Mouse (Mus musculus) liver, embryonic 16.5 days (tissue): ENCODE measurements at regions not wholly inside any gene's neighbourhood (a gene's known extent, or its start where the extent isn't known, plus 50 kb on each side); places are given as distances from the start of the nearest gene placed in this dataset.

Experiments
- ATAC-seq: fragments of 200-750 bp; cut with Nextera tagmentation; 2 replicates; pipeline ENCODE4 v1.8.0; 2017; ENCODE audit warnings: low read depth, mild to moderate bottlenecking, moderate number of reproducible peaks, moderate library complexity
- H3K27ac ChIP-seq: fragments of 300-500 bp; sonication (generic); 2 replicates; pipeline ENCODE4 v1.5.1; 2014; ENCODE audit warnings: mild to moderate bottlenecking, low read length
- H3K27me3 ChIP-seq: fragments of 300-500 bp; sonication (generic); 2 replicates; pipeline ENCODE4 v1.6.1; 2014; ENCODE audit warnings: low read depth, low read length, mixed read lengths; ENCODE audit not compliant: control insufficient read depth, insufficient read depth
- H3K36me3 ChIP-seq: fragments of 300-500 bp; sonication (generic); 2 replicates; pipeline ENCODE4 v1.6.1; 2014; ENCODE audit warnings: mild to moderate bottlenecking; ENCODE audit not compliant: control insufficient read depth, insufficient read depth
- H3K4me1 ChIP-seq: fragments of 300-500 bp; sonication (generic); 2 replicates; pipeline ENCODE4 v1.6.1; 2014; ENCODE audit warnings: low read depth, low read length, mixed read lengths; ENCODE audit not compliant: control insufficient read depth
- H3K4me2 ChIP-seq: fragments of 300-500 bp; sonication (generic); 2 replicates; pipeline ENCODE4 v1.6.1; 2014; ENCODE audit warnings: low read depth, low read length, mixed read lengths
- H3K4me3 ChIP-seq: fragments of 300-500 bp; sonication (generic); 2 replicates; pipeline ENCODE4 v1.5.1; 2014; ENCODE audit warnings: low read depth, mild to moderate bottlenecking, low read length
- H3K9ac ChIP-seq: fragments of 300-500 bp; sonication (generic); 2 replicates; pipeline ENCODE4 v1.6.1; 2014; ENCODE audit warnings: low read depth, low read length
- H3K9me3 ChIP-seq: fragments of 300-500 bp; sonication (generic); replicated peaks from 2 replicates; pipeline ENCODE4 v1.6.1; 2016; ENCODE audit warnings: low read length; ENCODE audit not compliant: control insufficient read depth
- WGBS: fragments of 180-500 bp; shearing (Covaris S2); extraction: QIAGEN DNeasy Blood & Tissue Kit; methylation state at CpG from one replicate; pipeline ENCODE4 v1.1.7; 2014; ENCODE audit not compliant: insufficient replicate concordance; 5-methylcytosine and 5-hydroxymethylcytosine counted together

DNA sequence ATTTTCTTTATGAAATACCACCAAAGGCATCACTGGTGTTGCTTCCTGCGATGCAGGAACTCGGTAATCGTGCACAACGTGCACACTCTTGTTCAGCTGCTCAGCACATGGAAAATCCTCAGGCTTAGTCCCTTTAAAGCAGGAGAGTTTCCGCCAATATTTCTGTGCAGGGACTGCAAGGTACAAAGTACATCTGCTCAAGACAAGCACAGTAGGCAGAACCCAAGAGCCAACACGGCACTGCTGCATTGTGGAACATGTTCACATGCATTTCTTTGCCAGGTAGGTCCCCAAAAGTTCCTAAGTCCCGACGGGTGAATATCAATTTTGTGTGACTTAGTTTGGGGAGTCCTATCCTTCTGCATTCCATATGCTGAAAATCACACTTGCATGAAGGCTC, 808.0 kb upstream of the Pou3f3 start:
- no peak overlapping the region for H3K4me2 ChIP-seq
- H3K36me3 ChIP-seq, result no peaks in the 10 kb centered on the region
- ATAC-seq, result no peak
- no peak overlapping the region for H3K27ac ChIP-seq
- H3K9ac ChIP-seq, result no peak overlapping the region
- no peaks in the 10 kb centered on the region for H3K27me3 ChIP-seq
- no peaks in the 10 kb centered on the region for H3K4me1 ChIP-seq
- H3K4me3 ChIP-seq, result no peak overlapping the region
- H3K9me3 ChIP-seq, result no peaks in the 10 kb centered on the region
- 76% methylated on average over 8 of the region's 8 CpGs for WGBS

DNA sequence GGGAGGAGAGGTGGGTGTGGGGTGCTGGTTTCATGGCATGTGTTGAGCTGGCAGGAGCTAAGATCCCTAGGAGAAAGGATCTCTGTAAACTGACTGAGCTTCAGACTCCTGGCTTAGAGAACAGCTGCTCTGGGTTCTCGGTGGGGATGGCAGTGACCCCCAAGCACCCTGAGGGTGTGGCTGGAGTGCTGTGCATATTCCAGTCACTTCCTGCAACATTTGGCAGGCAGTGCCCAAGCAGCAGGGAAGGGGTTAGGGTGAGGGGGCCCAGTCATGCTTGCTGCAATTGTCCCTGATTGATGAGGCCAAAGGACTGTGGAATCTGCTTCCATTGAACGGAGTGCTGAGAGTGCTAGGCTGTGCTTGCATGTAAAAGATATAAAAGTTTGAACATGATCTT, 807.4 kb upstream of the Pou3f3 start:
- H3K4me3 ChIP-seq, result no peak overlapping the region
- no peaks in the 10 kb centered on the region for H3K9me3 ChIP-seq
- H3K27ac ChIP-seq, result no peak overlapping the region
- H3K4me2 ChIP-seq, result no peak overlapping the region
- no peaks in the 10 kb centered on the region for H3K27me3 ChIP-seq
- no peaks in the 10 kb centered on the region for H3K36me3 ChIP-seq
- no peak for ATAC-seq
- WGBS, result 32% methylated on average over 2 of the region's 2 CpGs
- H3K9ac ChIP-seq, result no peak overlapping the region
- H3K4me1 ChIP-seq, result no peaks in the 10 kb centered on the region

DNA sequence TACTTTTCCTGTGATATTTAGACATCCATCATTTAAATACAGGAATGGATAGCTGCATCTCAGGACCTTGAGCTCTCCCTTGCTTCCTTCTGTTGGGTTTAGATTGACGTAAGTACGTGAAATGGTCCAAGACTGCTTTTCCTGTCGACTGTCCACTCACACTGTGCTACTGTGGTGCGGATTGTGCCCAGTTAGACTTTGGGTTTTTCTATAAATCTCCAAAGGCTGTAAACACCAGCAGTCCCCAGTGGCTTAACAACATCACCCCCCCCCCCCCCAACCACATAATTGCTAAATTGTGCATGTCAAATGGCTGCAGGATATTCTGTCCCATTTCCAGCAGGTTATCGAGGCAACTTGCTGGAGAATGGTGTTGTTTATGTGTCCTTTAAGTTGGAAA, 806.6 kb upstream of the Pou3f3 start:
- Histone ChIP-seq H3K27me3 (no peaks in the 10 kb centered on the region), H3K9ac (no peak overlapping the region), H3K4me1 (no peaks in the 10 kb centered on the region), H3K9me3 (no peaks in the 10 kb centered on the region), H3K4me3 (no peak overlapping the region), H3K27ac (no peak overlapping the region), H3K4me2 (no peak overlapping the region), H3K36me3 (no peaks in the 10 kb centered on the region)
- 63% methylated on average over 5 of the region's 5 CpGs for WGBS
- ATAC-seq, result no peak

DNA sequence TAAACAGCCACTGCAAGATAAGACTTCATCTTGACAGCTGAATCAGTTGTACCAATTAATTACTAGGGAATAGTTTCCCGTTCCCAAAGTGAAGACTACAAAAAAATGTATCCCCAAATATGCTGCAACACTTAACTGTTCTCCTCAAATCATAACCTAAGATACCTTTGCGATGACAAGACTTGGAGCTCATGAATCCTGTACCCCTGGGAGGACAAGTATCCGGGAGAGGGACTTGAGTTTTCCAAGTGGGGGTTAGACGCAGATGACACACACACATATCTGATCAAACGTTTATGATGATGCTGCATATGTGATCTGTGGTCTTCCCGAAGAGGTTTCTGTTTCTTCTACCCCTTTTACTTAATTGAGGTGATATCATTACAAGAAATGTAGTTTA, 805.6 kb upstream of the Pou3f3 start:
- no peak for ATAC-seq
- H3K27ac ChIP-seq, result no peak overlapping the region
- no peaks in the 10 kb centered on the region for H3K9me3 ChIP-seq
- H3K27me3 ChIP-seq, result no peaks in the 10 kb centered on the region
- 62% methylated on average over 6 of the region's 6 CpGs for WGBS
- no peak overlapping the region for H3K9ac ChIP-seq
- H3K4me2 ChIP-seq, result no peak overlapping the region
- no peaks in the 10 kb centered on the region for H3K4me1 ChIP-seq
- no peak overlapping the region for H3K4me3 ChIP-seq
- no peaks in the 10 kb centered on the region for H3K36me3 ChIP-seq

DNA sequence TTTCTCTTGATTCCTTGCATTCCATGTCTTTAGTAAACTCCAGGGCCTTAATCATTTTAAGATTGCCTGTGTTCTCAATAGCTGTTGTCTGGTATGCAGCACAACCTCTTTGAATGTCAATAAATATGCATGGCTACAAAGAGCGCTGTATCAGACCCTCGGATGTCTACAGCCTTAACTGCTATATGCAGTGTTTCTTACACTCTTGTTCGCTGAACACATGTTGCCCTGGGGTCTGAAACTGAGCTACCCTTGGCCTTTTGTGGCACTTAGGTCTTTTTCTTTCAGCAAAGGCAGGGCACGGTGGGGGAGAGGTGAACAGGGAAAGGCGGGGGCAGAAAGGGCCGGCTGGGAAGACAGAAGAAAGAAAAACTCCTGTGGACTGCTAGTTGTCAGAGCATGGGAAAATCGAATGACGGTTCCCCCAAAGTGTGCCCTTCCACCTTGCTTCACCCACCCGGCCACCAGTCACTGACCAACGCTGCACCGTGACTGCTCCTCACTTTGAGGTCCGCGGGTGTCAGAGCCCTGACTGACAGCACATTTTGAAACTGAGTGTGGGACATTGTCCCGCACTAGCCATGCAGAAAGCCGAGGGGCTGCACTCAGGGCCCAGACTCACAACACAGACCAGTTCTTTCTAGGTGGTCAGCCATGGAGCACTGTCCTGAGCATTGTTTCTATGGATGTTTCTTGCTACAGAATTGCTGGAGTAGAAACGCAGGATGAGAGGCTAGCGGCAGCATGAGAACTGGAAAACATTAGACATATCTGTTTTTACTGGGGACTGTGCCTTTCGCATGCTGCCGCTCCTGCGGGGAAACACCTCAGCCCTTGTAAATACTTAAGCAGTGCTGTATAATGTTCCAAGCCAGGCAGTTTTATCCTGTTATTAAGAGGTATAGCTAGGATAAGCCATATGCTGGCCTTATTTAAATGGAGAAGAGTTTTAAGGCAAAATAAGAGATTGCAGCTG, 804.6 kb upstream of the Pou3f3 start:
- H3K36me3 ChIP-seq, result no peaks in the 10 kb centered on the region
- no peaks in the 10 kb centered on the region for H3K4me1 ChIP-seq
- ATAC-seq, result no peak
- no peak overlapping the region for H3K27ac ChIP-seq
- H3K27me3 ChIP-seq, result no peaks in the 10 kb centered on the region
- H3K9ac ChIP-seq, result no peak overlapping the region
- 64% methylated on average over 20 of the region's 20 CpGs for WGBS
- no peaks in the 10 kb centered on the region for H3K9me3 ChIP-seq
- no peak overlapping the region for H3K4me3 ChIP-seq
- no peak overlapping the region for H3K4me2 ChIP-seq

DNA sequence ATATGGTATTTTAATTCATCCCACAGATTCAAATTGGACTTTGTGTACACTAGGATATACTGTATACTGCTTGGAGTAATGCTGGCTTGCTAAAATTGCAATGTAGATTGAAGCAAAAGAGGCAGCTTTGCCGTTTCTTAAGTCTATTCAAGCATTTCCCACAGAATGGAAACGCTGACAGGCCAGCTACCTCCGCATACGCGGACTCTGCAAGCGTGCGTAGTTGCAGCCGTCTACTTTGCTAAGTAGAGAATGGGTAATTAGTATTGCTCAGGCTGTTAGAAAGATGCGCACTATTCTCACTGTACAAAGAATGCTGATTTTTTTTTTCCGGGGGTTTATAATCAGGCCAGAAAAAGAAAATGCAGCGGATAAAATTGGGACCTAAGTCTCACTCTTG, 803.8 kb upstream of the Pou3f3 start:
- 79% methylated on average over 11 of the region's 11 CpGs for WGBS
- H3K4me3 ChIP-seq, result no peak overlapping the region
- H3K36me3 ChIP-seq, result no peaks in the 10 kb centered on the region
- no peaks in the 10 kb centered on the region for H3K27me3 ChIP-seq
- H3K9me3 ChIP-seq, result no peaks in the 10 kb centered on the region
- ATAC-seq, result no peak
- no peaks in the 10 kb centered on the region for H3K4me1 ChIP-seq
- H3K27ac ChIP-seq, result no peak overlapping the region
- H3K4me2 ChIP-seq, result no peak overlapping the region
- no peak overlapping the region for H3K9ac ChIP-seq

DNA sequence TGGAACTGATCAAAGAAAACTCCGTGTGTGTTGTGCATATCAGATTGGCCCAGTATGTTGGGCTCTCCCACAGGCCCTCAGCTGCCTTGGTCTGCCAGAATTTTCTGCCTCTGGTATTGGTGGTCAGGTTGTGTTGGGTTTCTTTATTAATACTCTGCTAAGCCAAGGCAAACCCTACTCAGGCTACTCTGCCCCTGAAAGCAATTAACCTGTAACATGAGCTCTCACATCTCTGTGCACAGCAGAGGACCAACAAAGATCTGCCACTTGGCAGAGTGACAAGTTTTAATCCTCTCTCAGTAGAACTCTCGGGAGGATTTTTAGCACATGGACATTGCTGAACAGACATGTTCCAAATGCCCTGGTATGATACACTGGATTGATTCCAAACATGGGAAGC, 803.2 kb upstream of the Pou3f3 start:
- H3K9me3 ChIP-seq, result no peaks in the 10 kb centered on the region
- no peak overlapping the region for H3K4me2 ChIP-seq
- H3K27ac ChIP-seq, result no peak overlapping the region
- no peak overlapping the region for H3K4me3 ChIP-seq
- H3K4me1 ChIP-seq, result no peaks in the 10 kb centered on the region
- WGBS, result 39% methylated on average over 2 of the region's 2 CpGs
- no peak overlapping the region for H3K9ac ChIP-seq
- H3K36me3 ChIP-seq, result no peaks in the 10 kb centered on the region
- ATAC-seq, result no peak
- H3K27me3 ChIP-seq, result no peaks in the 10 kb centered on the region

DNA sequence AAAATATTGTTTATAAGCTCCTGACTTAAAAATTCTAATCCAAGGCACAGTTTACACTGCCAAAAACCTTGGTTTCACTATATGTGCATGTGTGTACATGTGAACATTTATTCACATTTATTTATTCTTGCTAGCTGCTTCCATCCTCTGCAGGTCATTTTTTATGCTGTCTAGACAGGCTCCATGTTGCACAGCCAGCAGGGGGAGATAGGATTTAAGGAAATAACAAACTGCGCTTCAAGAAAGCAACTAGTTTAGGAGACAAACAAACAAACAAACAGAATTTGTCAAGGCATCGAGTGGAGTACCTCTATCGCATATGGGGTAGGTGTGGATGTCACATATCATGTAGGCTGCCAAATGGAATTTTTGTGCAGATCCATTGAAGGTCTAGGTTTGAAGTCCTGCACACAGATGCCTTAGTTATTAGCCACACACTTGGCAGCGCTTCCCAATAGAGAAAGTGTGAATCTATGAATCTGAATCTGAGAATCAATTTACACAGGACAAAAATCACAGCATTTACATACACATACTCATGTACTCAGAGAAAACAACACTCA, 797.7 kb upstream of the Pou3f3 start:
- ATAC-seq, result no peak
- Histone ChIP-seq H3K27ac (no peak overlapping the region), H3K4me1 (no peaks in the 10 kb centered on the region), H3K4me2 (no peak overlapping the region), H3K4me3 (no peak overlapping the region), H3K36me3 (no peaks in the 10 kb centered on the region), H3K27me3 (no peaks in the 10 kb centered on the region), H3K9me3 (no peaks in the 10 kb centered on the region), H3K9ac (no peak overlapping the region)
- 58% methylated on average over 4 of the region's 4 CpGs for WGBS

DNA sequence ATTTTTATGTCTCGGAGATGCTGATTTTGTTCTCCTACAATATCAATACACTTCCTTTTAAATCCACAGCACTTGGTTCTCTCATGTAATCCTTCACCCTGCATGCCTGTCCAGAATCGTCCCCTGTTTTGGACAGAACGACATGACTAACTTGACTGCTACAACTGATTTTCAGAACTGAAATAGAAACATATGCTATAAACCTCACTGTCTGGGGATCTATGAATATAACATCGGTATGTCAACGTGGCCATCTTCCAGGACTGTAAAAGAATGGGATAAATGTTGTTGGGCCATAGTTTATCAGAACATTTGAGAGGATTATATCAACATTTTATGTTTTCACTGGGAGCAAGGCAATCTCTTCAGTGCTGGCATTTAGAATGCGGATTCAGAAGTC, 795.2 kb upstream of the Pou3f3 start:
- Histone ChIP-seq H3K36me3 (no peaks in the 10 kb centered on the region), H3K27me3 (no peaks in the 10 kb centered on the region)

More for the DNA sequence above, 795.2 kb upstream of the Pou3f3 start:
- Histone ChIP-seq H3K4me2 (no peak overlapping the region), H3K9ac (no peak overlapping the region), H3K4me3 (no peak overlapping the region), H3K9me3 (no peaks in the 10 kb centered on the region), H3K27ac (no peak overlapping the region), H3K4me1 (no peaks in the 10 kb centered on the region)
- 59% methylated on average over 6 of the region's 6 CpGs for WGBS
- ATAC-seq, result no peak
